Mouse (Mus musculus): ENCODE data around the gene Zfand5.

DNA sequence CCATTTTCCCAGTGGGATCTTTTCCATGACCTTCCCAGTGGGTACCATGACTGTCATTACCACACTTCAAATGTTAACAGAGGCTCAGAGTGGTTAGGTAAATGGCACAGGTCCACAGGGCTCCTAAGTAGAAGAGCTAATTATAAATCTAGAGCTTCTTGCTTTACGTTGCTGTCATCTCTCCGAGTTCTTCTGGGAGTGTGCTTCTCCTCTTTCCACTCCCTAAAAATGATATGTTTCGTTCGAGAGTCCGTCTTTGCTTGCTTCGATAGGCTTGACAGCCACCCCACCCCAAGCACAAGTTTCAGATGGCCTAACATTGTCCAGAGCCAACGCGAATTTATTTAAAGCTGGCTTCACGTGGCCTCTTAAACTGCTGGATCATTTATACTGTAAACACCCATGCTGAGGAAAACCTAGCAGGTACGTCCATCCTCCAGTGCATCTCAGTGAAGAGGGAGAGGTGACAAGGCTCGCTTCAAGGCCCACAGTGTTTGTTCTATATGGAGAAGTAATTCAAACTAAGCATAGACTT lies 59.6 kb downstream of the Zfand5 start:
- TF ChIP-seq GATA1 (IDR thresholded peaks at IDR 0.05; ENCODE audit: borderline replicate concordance, low read length) (no peak), FLI1 (IDR thresholded peaks at IDR 0.05; ENCODE audit: low read length) (no peak)
